In genomic region chr17:82925751-82926150, GRCm38 (mm10) we compare ENCODE assay signal across 16 mouse cellular contexts.
"Had no signal": no experiment of that assay in that cellular context is flagged by ENCODE, and none has a peak within 500 bp of the region (broad histone marks: within the 10 kb centered on the region; RNA-seq: fewer than 3 reads in every experiment).

No protein-coding gene starts in this region.

- DNase-seq: gastrocnemius, postnatal 14 days; gastrocnemius, postnatal 36 days; heart, adult 11 months; heart, adult 2 months; heart, postnatal 14 days; heart, postnatal 36 days; kidney, adult 11 months; kidney, adult 2 months; kidney, adult 9 months; kidney, postnatal 14 days; kidney, postnatal 36 days; layer of hippocampus, adult 9-11 months; layer of hippocampus, postnatal 36 days; liver; liver, embryonic 13.5 days; liver, postnatal 0 days had no signal
